Mouse (Mus musculus) testis, postnatal 10 days (tissue): ENCODE data around the gene Tent4a.

Source experiments
- DNase-seq: peaks from one replicate; pipeline ENCODE4 v3.0.0; 2021; ENCODE audit warnings: low spot score

Tent4a gene

GRCm38 (mm10) chr13:69545019-69545418 is 10.6 kb upstream of the Tent4a start:
- peak; percentile 67 for DNase-seq

DNA sequence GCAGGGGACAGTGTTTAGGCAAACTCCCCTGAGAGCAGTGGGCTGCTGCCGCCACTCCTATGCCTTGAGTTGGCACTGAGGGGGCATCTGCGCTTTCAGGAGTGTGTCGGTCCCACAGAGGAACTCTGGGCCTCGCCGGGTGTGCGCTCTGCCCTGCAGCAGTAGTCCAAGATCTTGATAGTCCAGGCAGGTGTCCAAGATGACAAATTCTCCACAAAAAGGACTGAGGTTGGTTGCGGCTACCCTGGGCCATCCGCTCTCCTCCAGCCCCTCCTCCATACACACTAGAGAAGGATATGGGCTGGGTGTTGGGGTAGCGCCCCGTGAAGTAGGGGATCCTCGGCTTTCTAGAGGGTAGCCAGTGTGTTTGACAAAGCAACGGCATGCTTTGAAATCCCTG is 9.2 kb upstream of the Tent4a start:
- no peak for DNase-seq

DNA sequence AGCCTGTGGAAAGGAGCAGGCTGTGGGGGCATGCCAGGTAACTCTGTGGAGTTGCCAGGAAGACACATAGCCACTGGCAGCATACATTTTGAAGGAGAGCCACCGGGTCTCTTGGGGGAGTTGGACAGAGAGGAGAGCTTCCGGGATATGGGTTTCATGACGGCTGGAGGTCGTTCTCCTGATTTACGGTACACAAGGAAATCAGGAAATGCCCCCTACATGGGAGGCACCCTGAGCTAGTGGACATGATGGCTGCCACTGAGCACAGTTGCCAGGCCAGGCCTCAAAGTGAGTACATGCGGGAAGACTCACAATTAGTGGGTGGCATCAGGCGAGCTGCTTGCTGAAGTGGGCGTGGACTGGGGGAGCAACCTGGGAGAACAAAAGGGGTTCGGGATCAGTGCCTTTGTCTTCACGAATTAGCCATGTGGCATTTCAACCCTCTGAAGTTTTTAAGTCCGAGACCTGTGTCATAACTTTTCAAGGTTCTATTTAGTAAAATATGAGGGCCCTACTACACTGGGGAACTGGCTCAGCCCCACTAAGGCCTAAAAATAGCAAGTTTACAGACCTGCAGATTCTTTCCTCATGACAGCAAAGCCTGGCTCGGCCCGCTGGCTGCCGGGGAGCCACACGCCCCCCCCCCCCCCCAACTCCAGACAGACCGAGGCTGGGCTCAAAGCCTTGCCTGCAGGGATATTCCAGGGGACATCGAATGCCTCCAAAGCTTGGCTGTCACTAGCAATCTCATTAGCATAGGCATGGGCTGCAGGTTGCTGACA is 8.3 kb upstream of the Tent4a start:
- DNase-seq, result no peak

- DNase-seq, result no peak
Observed at GRCm38 (mm10) chr13:69541776-69542175, 7.4 kb upstream of the Tent4a start.

DNA sequence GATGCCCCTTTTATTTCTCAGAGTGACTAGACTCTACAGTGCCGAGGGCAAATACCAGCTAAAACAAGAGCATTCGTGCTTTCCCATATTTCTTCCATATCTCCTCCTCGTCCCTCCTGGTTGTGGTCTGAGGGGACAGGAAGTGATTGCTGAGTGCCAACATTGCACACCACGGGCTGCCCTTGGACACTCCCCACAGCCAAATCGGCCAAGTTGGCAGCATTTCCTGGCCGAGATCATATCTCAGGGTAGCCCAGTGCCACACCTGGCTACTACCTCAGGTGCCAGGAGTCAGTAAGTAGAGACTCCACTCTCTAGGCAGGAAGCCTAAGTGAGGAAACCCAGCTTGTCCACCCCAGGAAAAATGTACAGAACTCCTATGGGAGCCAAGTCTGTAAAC is 6.8 kb upstream of the Tent4a start:
- no peak for DNase-seq

DNA sequence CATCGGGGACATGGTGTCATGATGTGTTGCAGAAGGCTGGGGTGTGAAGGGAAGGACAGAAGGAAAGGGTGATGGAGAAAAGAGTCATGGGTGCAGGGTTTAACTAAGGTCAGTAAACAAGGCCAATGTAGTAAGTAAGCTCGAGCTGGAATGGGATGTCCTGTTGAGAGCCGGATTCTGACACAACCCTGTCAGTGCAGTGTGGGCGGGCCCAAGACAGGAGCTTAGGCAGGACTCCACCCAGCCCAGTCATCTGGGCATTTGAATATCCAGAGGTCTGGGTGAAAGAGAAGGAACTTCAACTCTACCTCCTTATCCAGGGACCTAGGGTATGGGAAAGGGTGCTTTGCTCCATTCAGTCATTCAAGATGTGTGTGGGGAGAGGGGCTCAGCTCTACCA is 3.9 kb upstream of the Tent4a start:
- no peak for DNase-seq

DNA sequence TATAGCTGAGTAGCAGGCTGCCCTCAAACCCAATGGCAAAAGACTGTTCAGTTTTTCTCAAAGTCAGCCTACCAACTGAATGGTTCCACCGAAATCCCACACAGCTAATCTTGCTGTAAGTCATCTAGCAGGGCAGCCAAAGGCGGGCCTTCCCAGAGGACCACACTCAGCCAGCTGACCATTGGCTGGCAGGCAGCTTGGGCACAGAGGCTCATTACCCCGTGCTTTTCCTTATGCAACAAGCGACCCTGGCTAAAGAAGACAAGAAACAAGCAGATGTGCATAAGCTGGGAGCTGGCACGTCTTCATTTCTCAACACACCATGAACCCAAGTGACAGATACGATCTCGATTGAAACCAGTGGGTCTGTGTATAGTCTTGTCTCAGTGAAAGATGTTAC is 2.9 kb upstream of the Tent4a start:
- no peak for DNase-seq

GRCm38 (mm10) chr13:69536021-69536420 is 1.6 kb upstream of the Tent4a start:
- DNase-seq, result no peak

- DNase-seq, result peak; percentile 99
Observed at GRCm38 (mm10) chr13:69534654-69535551, 486 bp upstream of the Tent4a start.

DNA sequence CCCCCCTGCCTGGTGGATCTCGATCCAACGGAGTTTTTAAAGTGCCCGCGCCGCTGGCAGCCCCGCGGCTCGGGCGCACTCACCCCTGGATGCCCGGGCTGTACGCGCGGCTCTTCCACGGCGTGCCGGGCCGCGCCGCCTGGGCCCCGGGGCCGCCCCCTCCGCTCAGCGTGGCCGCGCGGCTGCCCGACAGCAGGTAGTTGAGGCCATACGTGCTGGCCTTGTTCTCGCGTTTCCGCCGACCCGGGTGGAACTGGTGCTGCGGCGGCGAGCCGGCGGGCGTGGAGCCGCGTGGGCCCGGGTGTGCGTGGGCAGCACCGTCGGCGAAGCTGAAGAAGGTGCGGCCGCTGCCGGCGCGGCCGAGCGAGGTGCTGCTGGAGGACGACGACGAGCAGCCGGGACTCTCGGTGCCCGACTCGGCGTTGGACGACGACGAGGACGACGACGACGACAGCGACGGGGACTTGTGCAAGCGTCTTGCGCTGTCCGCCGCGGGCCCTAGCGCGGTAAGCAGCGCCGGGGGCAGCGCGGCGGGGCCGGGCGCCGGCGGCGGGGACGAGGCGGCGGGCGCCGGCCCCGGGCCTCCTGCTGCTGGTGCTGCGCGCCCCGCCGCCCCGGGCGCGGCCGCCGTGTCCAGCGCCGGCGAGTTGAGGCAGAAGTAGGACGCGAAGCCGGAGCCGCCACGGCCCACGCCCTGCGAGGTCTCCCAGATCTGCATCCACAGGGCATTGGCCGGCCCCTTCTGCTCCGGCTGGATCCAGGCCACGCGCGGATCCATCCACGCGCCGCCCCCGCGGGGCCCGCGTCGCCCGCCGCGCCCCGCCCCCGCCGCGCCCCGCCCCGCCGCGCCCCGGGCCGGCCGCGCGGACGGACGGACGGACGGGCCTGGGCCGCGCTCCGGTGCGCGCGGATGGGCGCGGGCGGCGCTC is 748 bp downstream of the Tent4a start, which contains the start of gene Nsun2:
Nsun2 (plus strand) TSS at position 342 of the 929 bp plus-strand sequence.
- DNase-seq, result peak; percentile 79

- no peak for DNase-seq
Observed at GRCm38 (mm10) chr13:69532893-69533404, 1.5 kb downstream of the Tent4a start.

DNA sequence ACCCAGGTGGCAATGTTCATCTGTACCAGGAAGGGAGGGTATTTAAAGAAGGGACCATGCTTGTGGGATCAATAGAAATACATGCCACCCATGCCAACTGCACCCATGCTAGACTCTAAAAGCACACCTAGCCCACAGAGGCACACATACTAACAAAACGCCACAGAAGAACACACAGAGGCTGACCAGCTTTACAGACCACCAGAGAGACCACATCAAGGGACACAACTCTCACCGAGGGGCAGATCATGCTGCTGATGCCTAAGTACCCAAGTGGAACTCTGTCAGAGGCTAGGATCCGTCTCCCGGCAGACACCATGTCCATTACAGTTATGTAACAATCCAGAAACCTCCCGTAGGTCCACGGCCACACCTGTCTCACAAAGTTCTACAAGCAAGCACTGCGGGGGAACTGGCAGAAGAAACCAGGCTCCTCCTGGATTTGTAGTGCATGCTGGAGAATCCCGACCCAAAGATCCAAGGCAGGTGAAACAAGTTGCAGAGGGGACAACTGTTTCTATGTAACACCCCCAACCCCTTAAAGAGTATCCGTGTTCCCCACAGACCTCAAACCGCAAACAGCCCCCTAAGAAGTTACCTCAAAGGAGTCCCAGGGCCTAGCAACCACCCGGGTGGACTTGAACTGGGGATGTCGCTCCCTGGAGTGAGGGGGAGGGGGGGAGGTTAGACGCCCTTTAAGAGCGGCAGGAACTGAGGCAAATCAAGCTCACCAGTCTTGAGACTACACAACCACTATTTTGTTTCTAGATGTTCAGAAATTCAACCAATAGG is 2.1 kb downstream of the Tent4a start:
- no peak for DNase-seq

- DNase-seq, result no peak
Observed at GRCm38 (mm10) chr13:69531431-69531830, 3.0 kb downstream of the Tent4a start.

DNA sequence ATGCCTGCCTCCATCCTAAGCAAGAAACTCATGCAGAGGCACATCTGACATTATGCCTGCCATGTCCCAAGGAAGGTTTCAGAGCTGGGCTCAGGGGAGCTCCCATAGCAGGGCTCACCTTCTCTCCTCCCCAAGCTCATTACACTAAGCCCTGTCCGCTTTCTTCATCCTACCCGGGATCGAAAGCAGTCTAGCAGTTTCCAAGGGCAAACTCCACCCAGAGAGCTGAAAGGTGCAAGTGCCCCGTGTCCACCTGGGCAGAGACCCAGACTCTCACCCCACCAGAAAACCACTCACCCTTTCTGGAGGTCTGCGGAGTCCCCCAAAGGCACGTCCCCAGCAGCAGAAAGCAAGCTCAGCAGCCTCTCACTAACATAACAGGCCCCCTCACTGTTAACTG is 3.5 kb downstream of the Tent4a start:
- no peak for DNase-seq

GRCm38 (mm10) chr13:69530156-69530555 is 4.3 kb downstream of the Tent4a start:
- DNase-seq, result no peak

GRCm38 (mm10) chr13:69528531-69528930 is 5.9 kb downstream of the Tent4a start:
- DNase-seq, result no peak

GRCm38 (mm10) chr13:69525867-69526266 is 8.6 kb downstream of the Tent4a start:
- DNase-seq, result no peak

- no peak for DNase-seq
Observed at GRCm38 (mm10) chr13:69524158-69524530, 10.3 kb downstream of the Tent4a start.

GRCm38 (mm10) chr13:69523444-69524157 is 10.8 kb downstream of the Tent4a start:
- no peak for DNase-seq

DNA sequence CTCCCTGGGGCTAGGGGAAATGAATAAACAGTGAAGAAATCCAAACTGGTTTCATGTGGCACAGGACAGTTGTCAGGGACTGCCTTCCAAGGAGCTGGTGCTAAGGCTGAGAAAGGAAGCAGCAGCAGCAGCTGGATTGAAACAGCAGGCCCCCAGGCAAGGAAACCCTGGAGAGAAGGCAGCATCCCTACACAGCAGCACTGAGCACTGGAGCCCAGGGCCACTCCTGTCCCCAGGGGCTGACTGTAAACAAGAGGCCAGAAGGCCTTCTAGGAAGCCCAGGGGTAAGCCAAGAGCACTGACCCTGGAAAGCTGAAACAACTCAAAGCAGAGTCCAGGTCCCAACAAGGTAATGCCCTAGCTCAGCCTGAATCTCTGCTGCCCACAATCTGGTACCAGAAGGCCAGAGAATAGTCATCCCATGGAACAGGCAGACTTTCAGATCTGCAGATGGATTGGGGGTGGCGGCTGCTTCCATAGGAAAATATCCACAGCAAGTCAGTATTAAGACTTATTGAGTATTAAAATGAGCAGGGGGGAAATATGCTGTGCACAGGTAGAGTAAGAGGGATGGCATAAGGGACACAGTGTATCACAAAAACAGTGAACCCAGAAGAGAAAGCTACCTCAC is 12.1 kb downstream of the Tent4a start:
- no peak for DNase-seq
